Mouse (Mus musculus) hindbrain, embryonic 15.5 days (tissue): ENCODE measurements around the gene Plcd1. TPM values are rescaled to one million over a fixed set of nuclear protein-coding genes. Genes with fewer than 3 reads are reported as not detected.

Experiments
- ATAC-seq: fragments of 200-750 bp; cut with Nextera tagmentation; 2 replicates; pipeline ENCODE4 v1.8.0; 2017; ENCODE audit warnings: low read depth, moderate number of reproducible peaks, moderate TSS enrichment; ENCODE audit not compliant: low FRiP score
- H3K27ac ChIP-seq: fragments of 300-500 bp; sonication (generic); replicated peaks from 2 replicates; pipeline ENCODE4 v1.5.1; 2015; ENCODE audit warnings: mild to moderate bottlenecking, inconsistent platforms
- H3K27me3 ChIP-seq: fragments of 300-500 bp; sonication (generic); 2 replicates; pipeline ENCODE4 v1.6.1; 2015; ENCODE audit warnings: control low read depth, inconsistent platforms
- H3K36me3 ChIP-seq: fragments of 300-500 bp; sonication (generic); 2 replicates; pipeline ENCODE4 v1.6.1; 2015; ENCODE audit warnings: control low read depth, inconsistent platforms
- H3K4me1 ChIP-seq: fragments of 300-500 bp; sonication (generic); replicated peaks from 2 replicates; pipeline ENCODE4 v1.6.1; 2015; ENCODE audit warnings: control low read depth, inconsistent platforms
- H3K4me2 ChIP-seq: fragments of 300-500 bp; sonication (generic); 2 replicates; pipeline ENCODE4 v1.6.1; 2015; ENCODE audit warnings: moderate library complexity, mild to moderate bottlenecking, inconsistent platforms
- H3K4me3 ChIP-seq: fragments of 300-500 bp; sonication (generic); 2 replicates; pipeline ENCODE4 v1.5.1; 2015; ENCODE audit warnings: mild to moderate bottlenecking, inconsistent platforms
- H3K9ac ChIP-seq: fragments of 300-500 bp; sonication (generic); 2 replicates; pipeline ENCODE4 v1.6.1; 2015; ENCODE audit warnings: inconsistent platforms
- H3K9me3 ChIP-seq: fragments of 300-500 bp; sonication (generic); 2 replicates; pipeline ENCODE4 v1.6.1; 2016; ENCODE audit warnings: control low read depth, inconsistent platforms
- WGBS: fragments of 180-500 bp; shearing (Covaris S2); methylation state at CpG from one replicate; pipeline ENCODE4 v1.1.7; 2015; 5-methylcytosine and 5-hydroxymethylcytosine counted together
- polyA plus RNA-seq: library from polyadenylated mRNA; unstranded; fragments of >200 nt; fragmentation: Nextera tagmentation; extraction: Ambion mirVana; gene quantifications from 2 replicates; pipeline ENCODE4 v1.2.1, GENCODE M21; 2015

The Plcd1 gene
- polyA plus RNA-seq, 1 experiment from 2014 or later, result 20.3 TPM

DNA sequence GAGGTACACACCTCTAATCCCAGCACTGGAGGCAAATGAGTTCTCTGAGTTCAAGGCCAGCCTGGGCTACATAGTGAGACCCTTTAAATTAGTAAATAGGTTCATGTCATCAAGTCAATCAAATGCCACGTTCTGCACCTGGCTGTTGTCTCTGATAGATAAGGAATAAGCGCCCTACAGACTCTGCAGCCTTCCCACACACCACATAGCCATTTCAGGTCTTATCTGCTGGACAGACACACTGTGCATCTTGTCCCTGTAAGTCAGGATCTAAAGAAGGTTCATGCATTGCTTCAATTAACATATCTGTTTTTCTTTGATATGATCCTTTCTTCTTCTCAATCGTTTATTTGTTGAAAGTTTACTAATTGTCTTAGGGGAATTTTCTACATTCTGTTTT lies 54.7 kb downstream of the Plcd1 start:
- Histone ChIP-seq H3K4me2 (no peak overlapping the region), H3K4me3 (no peak overlapping the region), H3K36me3 (peaks cover 10% of the 10 kb centered on the region; the same call in 1 of the 2 replicates), H3K27me3 (no peaks in the 10 kb centered on the region), H3K9me3 (no peaks in the 10 kb centered on the region), H3K9ac (no peak overlapping the region), H3K4me1 (peaks cover 28% of the 10 kb centered on the region), H3K27ac (no peak overlapping the region)
- no peak for ATAC-seq
- WGBS, result 91% methylated on average over 3 of the region's 3 CpGs

DNA sequence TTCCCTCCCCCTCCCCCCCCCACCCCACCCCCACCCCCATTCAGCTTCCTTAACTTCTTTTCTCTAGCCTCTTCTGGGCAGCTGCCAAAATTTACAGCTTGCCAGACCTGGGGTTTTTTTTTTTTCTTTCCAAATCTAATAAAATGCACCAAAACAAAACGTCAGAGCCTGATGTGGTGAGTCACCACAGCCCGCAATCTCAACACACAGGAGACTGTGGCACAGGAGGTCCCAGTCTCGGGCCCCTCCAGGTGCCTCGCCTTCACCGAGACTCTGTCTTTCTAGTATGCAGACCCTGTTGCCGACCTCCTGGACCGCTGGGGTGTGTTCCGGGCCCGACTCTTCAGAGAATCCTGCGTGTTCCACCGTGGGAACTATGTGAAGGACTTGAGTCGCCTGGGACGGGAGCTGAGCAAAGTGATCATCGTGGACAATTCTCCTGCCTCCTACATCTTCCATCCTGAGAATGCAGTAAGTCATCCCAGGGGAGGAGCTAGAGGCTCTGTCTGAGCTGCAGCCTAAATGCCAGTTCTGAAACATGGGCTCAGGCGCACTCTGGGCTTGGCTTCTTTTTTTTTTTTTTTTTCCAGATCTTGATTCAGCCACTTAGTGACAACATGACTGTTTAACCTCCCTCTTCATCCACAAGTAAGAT lies 56.1 kb downstream of the Plcd1 start:
- Histone ChIP-seq H3K9me3 (no peaks in the 10 kb centered on the region), H3K27ac (no peak overlapping the region), H3K9ac (no peak overlapping the region), H3K27me3 (no peaks in the 10 kb centered on the region), H3K36me3 (peaks cover 10% of the 10 kb centered on the region; the same call in 1 of the 2 replicates), H3K4me3 (no peak overlapping the region), H3K4me2 (no peak overlapping the region), H3K4me1 (peaks cover 42% of the 10 kb centered on the region)
- no peak for ATAC-seq
- WGBS, result 69% methylated on average over 15 of the region's 15 CpGs

DNA sequence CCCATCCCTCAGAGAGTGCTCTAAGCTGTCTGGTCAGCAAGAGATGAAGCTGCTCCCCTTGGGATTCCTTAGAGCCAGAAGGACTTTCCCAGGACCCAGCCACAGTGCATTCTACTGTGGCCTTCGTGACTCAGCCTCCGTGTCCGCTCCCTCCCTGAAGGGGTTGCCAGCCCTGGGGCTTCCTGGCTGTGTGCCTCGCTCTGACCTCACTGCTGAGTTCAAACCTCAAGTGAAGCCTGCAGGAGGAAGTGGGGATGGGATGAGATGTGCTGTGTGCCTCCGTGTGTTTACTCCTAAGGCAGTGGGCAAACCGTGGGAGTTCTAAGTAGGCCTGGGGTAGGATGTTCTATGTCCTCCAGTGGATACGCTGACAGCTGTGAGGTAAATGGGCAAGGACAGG lies 57.5 kb downstream of the Plcd1 start:
- 0 out of 2 replicates have a peak, but pooled peaks cover 3% of the 10 kb centered on the region for H3K36me3 ChIP-seq
- 61% methylated on average over 7 of the region's 7 CpGs for WGBS
- H3K4me1 ChIP-seq, result peaks cover 46% of the 10 kb centered on the region
- H3K27ac ChIP-seq, result peak overlapping the region; percentile 73; the same call in 1 of the 2 replicates
- H3K4me3 ChIP-seq, result no peak overlapping the region
- no peaks in the 10 kb centered on the region for H3K9me3 ChIP-seq
- H3K9ac ChIP-seq, result no peak overlapping the region
- no peak for ATAC-seq
- H3K27me3 ChIP-seq, result no peaks in the 10 kb centered on the region
- H3K4me2 ChIP-seq, result no peak overlapping the region

DNA sequence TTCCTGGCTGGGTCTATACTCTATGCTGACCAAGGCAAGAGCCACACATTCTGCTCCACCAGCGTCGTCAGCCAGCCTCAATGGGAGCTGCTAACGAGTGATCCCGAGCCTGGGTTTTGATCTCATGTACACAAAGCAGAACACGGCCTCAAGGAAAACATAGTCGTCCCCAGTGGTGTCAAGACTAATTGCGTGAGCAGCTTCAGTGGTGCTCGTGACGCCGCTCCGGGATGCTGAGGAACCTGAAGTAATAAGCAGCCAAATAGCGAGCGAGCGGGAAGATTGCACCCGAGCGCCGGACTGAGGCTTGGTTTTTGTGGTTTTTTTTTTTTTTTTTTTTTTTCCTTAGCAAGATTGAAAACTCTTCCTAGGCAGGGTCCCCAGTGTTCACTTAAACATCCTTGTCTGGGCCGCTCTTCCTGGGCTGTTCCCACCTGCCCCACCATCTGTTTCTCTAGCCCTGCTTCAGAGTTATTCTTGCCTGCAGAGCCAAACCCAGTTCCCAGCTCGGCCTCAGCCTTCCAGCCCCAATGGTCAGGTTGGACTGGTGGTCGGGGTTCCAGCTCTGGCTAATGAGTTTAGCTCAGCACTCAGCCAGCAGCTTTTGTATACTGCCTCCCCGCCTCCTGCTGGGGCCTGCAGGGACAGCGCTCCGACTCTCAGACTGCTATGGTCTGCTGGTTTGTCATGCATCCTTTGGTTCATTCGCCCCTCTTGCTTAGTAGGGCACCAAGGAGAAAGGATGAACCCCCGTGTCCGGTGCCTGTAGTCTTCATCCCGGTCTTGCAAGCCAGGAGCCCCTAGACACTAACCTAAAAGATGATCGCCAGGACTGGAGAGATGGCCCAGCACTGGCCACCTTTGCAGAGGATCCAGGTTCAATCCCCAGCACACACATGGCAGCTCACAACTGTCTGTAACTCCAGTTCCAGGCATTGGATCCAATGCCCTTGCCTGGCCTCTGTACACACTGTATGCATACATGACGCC lies 58.3 kb downstream of the Plcd1 start:
- no peak overlapping the region for H3K9ac ChIP-seq
- H3K4me1 ChIP-seq, result peaks cover 43% of the 10 kb centered on the region
- no peak for ATAC-seq

DNA sequence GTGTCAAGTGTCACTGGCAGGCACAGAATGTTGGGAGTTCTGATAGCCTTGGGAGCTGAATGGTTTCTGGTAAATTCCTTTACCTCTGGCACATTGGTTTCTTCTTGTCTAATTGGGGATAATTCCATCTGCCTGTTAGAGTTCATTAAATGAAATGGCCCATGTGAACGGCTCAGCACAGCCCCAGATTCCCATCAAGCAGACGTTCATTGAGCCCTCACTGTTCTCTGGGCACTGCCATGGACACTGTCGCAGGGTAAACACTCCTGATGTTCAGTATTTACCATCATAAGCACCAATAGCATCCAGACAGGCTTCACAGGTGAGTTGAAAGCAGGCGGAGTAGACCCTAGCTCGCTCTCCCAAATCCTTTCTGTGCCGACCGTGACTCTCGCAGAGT lies 59.2 kb downstream of the Plcd1 start:
- WGBS, result 72% methylated on average over 8 of the region's 8 CpGs
- Histone ChIP-seq H3K36me3 (0 out of 2 replicates have a peak, but pooled peaks cover 3% of the 10 kb centered on the region), H3K9ac (no peak overlapping the region), H3K27me3 (no peaks in the 10 kb centered on the region), H3K9me3 (no peaks in the 10 kb centered on the region), H3K4me3 (no peak overlapping the region), H3K4me1 (peaks cover 41% of the 10 kb centered on the region), H3K27ac (peak overlapping the region; percentile 73), H3K4me2 (no peak overlapping the region)
- no peak; the same call in 1 of the 2 replicates for ATAC-seq

More for the DNA sequence above, 58.3 kb downstream of the Plcd1 start:
- 49% methylated on average over 29 of the region's 29 CpGs for WGBS
- H3K4me3 ChIP-seq, result no peak overlapping the region
- no peaks in the 10 kb centered on the region for H3K27me3 ChIP-seq
- H3K4me2 ChIP-seq, result no peak overlapping the region
- peak overlapping the region; percentile 73 for H3K27ac ChIP-seq
- H3K36me3 ChIP-seq, result 0 out of 2 replicates have a peak, but pooled peaks cover 3% of the 10 kb centered on the region
- no peaks in the 10 kb centered on the region for H3K9me3 ChIP-seq

DNA sequence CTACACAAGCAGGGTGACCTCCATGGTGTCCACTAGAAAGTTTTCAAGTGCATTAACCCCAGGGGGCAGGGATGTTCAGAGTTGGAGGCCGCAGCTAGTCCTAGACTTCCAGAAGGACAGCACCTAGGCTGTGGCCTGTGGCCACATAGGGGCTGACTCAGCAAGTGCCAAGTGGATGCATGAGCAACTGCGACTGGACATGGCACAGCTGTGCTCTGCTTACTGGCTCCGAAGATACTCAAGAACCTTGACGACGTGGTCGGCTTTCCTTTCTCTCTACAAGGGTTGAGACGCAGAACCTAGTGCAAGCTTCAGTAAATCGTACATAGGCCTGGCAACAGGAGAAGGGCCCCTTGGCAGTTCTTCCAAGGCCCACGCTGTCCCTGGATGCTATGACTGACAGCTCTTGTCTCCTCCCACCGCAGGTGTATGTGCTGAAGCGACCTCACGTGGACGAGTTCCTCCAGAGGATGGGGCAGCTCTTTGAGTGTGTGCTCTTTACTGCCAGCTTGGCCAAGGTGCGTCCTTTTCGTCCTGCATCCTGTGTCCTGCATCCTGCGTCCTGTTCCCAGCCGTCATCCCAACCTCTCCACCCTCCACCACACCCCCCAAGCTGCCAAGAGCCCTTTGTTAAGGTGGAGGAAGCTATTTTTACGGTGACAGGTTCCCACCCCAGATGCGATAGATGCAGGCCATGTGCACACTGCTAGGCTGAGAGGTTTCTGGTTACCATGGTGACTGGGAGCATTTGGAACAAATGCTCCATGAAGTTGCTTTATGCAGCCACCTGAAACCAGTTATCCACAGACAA lies 60.0 kb downstream of the Plcd1 start:
- Histone ChIP-seq H3K27me3 (no peaks in the 10 kb centered on the region), H3K36me3 (peaks cover 1% of the 10 kb centered on the region; the same call in 1 of the 2 replicates), H3K27ac (peak overlapping the region; percentile 73), H3K9ac (no peak overlapping the region), H3K4me1 (peaks cover 41% of the 10 kb centered on the region), H3K4me2 (no peak overlapping the region), H3K9me3 (no peaks in the 10 kb centered on the region), H3K4me3 (no peak overlapping the region)
- peak; percentile 65 for ATAC-seq
- 58% methylated on average over 19 of the region's 19 CpGs for WGBS

DNA sequence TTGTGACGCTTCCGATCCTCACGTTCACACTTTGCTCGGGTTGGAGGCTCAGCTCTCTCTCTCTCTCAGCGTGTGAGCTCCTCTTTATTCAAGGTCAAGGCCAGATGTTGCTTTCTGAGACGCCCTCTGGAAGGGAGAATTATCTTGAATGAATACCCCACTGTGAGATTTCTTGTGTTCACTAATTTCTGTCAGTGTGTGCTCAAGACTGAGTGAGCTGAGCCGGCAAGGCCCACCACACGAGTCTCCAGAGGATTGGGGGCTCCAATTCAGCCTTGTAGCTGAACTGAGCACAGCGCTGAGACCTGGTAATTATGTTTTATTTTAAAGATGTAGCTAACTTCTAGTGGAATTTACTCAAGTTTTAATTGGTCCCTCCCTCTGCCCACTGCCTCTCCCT lies 60.8 kb downstream of the Plcd1 start:
- ATAC-seq, result no peak
- Histone ChIP-seq H3K36me3 (peaks cover 3% of the 10 kb centered on the region; the same call in 1 of the 2 replicates), H3K9ac (no peak overlapping the region), H3K4me2 (no peak overlapping the region), H3K27ac (peak overlapping the region; percentile 3; the same call in 1 of the 2 replicates), H3K9me3 (no peaks in the 10 kb centered on the region), H3K4me1 (peaks cover 41% of the 10 kb centered on the region), H3K4me3 (no peak overlapping the region), H3K27me3 (no peaks in the 10 kb centered on the region)
- WGBS, result 36% methylated on average over 9 of the region's 9 CpGs

DNA sequence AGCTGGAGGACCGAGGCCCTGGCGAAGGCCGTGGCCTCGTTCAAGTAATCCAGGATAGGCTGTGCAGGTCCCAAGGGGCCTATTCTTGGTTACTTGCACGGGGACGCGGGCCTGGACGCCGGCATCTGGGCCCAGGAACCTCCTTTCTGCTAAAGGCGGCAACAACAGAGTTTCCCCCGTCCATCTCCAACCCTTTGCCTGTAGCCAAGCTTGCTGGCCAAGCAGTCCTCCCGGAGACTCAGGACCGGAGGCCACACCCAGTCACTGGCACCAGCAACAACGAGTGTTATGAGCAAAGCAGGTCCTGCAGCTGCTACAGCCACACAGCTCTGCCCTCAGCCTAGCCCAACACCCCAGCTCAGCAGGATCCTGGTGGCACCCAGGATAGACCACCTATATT lies 61.5 kb downstream of the Plcd1 start:
- H3K4me1 ChIP-seq, result peaks cover 41% of the 10 kb centered on the region
- no peak overlapping the region for H3K9ac ChIP-seq
- ATAC-seq, result no peak
- H3K36me3 ChIP-seq, result peaks cover 3% of the 10 kb centered on the region; the same call in 1 of the 2 replicates
- no peaks in the 10 kb centered on the region for H3K27me3 ChIP-seq
- no peaks in the 10 kb centered on the region for H3K9me3 ChIP-seq
- H3K27ac ChIP-seq, result peak overlapping the region; percentile 3
- H3K4me3 ChIP-seq, result no peak overlapping the region
- WGBS, result 80% methylated on average over 14 of the region's 14 CpGs
- H3K4me2 ChIP-seq, result no peak overlapping the region

DNA sequence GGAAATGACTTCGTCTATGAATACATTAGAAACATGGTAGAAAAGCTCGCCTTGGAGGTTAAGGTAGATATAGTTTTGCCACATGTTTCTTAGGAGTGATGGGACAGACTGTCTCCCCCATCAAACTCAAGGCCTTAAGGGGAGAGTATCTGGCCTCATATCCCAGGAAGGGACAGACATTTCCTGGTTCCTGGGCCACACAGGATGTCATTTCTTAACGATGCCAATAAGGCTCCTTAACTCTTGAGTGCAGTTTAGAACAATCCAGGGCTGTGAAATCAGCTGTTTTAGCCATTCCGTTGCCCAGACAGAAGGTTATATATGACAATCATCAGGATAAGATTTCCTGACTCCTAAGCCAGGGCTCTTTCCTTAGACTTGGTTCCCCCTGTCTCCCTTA lies 62.3 kb downstream of the Plcd1 start:
- no peak overlapping the region for H3K27ac ChIP-seq
- H3K9ac ChIP-seq, result no peak overlapping the region
- 88% methylated on average over 4 of the region's 4 CpGs for WGBS
- H3K9me3 ChIP-seq, result no peaks in the 10 kb centered on the region
- H3K4me3 ChIP-seq, result no peak overlapping the region
- peaks cover 3% of the 10 kb centered on the region; the same call in 1 of the 2 replicates for H3K36me3 ChIP-seq
- ATAC-seq, result no peak
- H3K4me2 ChIP-seq, result no peak overlapping the region
- peaks cover 36% of the 10 kb centered on the region for H3K4me1 ChIP-seq
- no peaks in the 10 kb centered on the region for H3K27me3 ChIP-seq

DNA sequence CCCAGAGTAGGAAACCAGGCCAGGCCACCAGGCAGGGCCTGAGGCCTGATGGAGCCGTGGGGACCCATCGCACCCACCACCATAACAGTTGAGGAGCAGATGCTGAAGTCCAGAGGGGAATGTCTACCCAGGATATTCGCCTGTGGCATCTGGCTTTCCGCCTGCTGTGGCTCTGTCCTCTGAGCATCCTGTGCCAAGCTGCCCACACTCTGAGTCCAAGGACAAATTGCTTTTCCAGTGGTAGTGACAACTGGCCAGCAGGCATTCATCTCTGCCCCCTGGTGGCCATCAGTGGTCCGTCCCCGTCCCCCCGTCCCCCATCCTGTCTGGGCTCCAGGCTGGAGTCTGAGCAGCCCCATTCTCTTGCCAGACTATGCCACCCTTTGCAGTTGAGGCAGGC lies 63.7 kb downstream of the Plcd1 start:
- 56% methylated on average over 7 of the region's 7 CpGs for WGBS
- peaks cover 28% of the 10 kb centered on the region for H3K4me1 ChIP-seq
- no peaks in the 10 kb centered on the region for H3K27me3 ChIP-seq
- peaks cover 3% of the 10 kb centered on the region; the same call in 1 of the 2 replicates for H3K36me3 ChIP-seq
- H3K27ac ChIP-seq, result no peak overlapping the region
- H3K4me3 ChIP-seq, result no peak overlapping the region
- no peak overlapping the region for H3K9ac ChIP-seq
- no peaks in the 10 kb centered on the region for H3K9me3 ChIP-seq
- H3K4me2 ChIP-seq, result no peak overlapping the region
- ATAC-seq, result no peak
